Comparison of ENCODE assay signal across 15 mouse cellular contexts in the genomic region with DNA sequence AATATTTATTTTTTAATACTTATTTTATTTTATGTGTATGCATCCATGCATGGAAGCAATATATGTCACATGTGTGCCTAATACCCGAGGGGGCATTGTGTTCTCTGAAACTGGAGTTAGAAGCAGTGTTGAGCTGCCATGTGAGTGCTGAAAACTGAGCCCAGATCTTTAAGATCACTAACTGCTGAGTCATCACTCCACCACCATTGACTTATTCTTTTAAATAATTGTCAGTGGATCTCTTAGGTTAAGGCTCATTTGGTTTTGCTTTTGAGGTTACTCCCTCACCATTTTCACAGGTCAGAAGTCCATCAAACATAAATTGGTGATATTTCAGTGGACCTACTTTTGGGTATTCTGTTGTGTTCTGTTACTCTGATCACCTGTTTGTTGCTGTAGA.
"Had no signal": no experiment of that assay in that cellular context is flagged by ENCODE, and none has a peak within 500 bp of the region (broad histone marks: within the 10 kb centered on the region; RNA-seq: fewer than 3 reads in every experiment).

No protein-coding gene starts in this region.

- H3K4me1 ChIP-seq: neural tube, embryonic 15.5 days; stomach, embryonic 15.5 days had no signal

- DNase-seq: retina, postnatal 1 day; right cerebral cortex, adult 18-20 months; right cerebral cortex, postnatal 14 days; right cerebral cortex, postnatal 25 days; right cerebral cortex, postnatal 4 days; spleen, adult 18-20 months; thymus, adult 18-20 months; thymus, adult 2 months; thymus, postnatal 14 days; thymus, postnatal 25 days; thymus, postnatal 36 days; thymus, postnatal 4 days had no signal

- H3K27me3 ChIP-seq: neural tube, embryonic 15.5 days; stomach, embryonic 15.5 days had no signal

- H3K4me3 ChIP-seq: neural tube, embryonic 15.5 days; stomach, embryonic 15.5 days had no signal

- H3K4me2 ChIP-seq: neural tube, embryonic 15.5 days; stomach, embryonic 15.5 days had no signal

- H3K9ac ChIP-seq: neural tube, embryonic 15.5 days; stomach, embryonic 15.5 days had no signal

- H3K36me3 ChIP-seq: neural tube, embryonic 15.5 days; stomach, embryonic 15.5 days had no signal

- H3K9me3 ChIP-seq: neural tube, embryonic 15.5 days; stomach, embryonic 15.5 days had no signal

- H3K27ac ChIP-seq: neural tube, embryonic 15.5 days; stomach, embryonic 15.5 days; stomach, postnatal 0 days had no signal
